Mouse (Mus musculus) urinary bladder, postnatal 10 days (tissue): ENCODE results near the gene Pgap3.
A peak's percentile ranks its signal among the peaks of the same experiment; 100 is the strongest.
"Not testable (repeated sequence)": the region's sequence is repeated elsewhere in the genome, so short reads cannot be mapped to it uniquely, and the experiment has no call there.

Source experiments
- DNase-seq: peaks from one replicate; pipeline ENCODE4 v3.0.0; 2022; ENCODE audit warnings: low spot score

Pgap3 gene

DNA sequence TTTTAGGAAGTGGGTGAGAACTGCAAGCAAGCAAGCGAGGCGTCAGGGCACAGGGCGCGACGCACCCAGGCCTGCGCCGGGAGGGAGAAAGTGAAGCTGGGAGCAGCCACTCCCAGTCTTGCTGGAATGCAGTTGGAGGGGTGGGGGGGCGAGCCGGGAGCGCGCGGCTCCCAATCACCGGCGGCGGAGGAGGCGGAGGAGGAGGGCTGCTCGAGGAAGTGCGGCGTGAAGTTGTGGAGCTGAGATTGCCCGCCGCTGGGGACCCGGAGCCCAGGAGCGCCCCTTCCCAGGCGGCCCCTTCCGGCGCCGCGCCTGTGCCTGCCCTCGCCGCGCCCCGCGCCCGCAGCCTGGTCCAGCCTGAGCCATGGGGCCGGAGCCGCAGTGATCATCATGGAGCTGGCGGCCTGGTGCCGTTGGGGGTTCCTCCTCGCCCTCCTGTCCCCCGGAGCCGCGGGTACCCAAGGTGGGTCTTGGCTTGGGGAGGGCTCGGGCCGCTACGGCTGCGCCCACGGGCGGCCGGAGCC is 12.0 kb upstream of the Pgap3 start, which contains the start of gene Erbb2:
TSS of gene Erbb2 (plus strand) at position 198 of the 524 bp plus-strand sequence.
- DNase-seq = peak; percentile 38

DNA sequence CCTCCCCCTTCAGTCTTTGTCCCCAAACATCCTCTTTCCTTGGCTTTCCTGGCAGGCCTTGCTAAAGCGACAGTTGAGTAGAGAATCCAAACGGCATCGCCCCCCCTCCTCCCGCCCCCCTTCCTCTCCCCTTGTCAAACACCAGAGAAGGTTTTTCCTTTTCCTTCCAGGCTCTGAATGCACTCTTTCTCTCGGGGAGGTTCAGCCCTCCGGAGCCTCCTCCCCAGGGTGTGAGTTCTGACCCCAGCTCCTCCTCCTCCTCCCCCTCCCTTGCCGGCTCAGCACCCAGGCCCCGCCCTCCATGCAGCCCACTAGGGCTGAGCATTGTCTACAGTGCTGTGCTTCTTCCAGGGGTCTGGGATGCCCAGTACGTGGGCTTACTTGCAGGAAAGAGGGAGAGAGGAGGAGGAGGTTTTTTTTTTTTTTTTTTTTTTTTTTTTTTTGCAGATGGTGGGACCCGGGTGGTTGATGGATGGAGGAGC is 9.1 kb upstream of the Pgap3 start:
- no peak for DNase-seq

DNA sequence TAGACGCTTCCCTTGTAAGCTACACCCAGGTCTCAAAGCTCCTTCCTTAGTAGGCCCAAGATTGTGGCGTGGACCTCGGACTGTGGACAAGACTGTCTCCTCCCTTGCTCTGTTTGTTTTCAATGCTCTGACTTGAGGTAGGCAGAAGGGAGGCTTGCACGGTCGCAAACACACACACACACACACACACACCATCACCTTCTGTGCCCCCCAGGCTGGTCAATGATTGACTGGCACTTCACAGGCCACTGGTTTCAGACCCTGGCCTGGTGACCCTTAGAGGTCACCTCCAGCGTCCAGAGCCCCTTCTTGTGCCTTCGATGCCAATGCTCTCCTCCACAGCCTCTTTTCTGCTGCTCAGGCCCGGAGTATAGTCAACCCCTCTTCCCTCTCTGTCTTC is 8.6 kb upstream of the Pgap3 start:
- DNase-seq = no peak

DNA sequence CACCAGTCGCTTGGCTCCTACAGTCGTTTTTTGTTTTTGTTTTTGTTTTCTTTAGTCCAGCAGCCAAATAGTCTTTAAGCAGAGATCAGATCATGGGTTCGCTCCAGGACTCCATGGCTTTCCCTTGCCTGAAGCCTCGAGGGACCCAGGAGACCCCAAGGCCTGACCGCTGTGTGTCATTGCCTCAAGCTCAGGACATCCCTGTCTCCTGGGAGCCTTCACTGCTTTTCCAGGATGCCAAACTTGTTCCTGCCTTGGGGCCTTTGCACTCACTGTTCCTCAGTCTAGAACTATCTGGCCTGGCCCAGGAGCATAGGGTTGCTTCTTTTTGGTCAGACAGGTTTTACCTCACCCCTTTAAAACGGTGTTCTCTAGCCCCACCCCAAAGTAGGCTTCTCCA is 6.3 kb upstream of the Pgap3 start:
- no peak for DNase-seq

DNA sequence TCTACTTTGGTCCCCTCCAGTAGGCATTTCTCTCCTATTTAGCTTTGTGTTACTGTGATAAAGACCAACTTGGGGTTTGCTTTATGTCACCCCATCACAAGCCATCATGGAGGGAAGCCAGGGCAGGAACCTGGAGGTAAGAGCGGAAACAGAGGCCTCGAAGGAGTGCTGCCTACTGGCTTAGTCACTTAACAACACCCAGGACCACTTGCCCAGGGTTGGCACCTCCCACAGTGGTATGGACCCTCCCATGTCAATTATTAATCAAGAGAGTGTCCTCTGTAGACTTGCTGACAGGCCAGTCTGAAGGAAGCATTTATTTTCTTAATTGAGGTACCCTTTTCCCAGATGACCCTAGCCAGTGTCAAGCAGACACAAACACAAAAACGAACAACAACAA is 526 bp upstream of the Pgap3 start:
- no peak for DNase-seq

DNA sequence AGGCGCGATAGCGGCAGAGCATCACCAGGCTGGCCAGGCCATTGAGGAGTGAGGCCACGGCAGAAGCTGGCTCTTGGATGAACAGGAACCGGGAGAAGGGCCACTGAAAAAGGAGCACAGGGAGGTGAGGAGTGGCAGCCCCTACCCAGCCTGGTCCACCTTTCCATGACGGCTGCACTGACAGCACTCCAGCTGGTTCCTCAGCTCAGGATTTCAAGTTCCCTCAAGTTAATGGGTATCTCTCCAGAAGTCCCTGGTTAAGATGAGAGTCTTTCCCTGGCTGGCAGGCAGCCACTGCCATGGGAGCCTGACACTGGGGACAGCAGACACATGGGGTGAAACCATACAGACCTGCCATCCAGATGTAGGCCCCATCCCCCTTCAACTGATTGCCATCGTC is 2.3 kb downstream of the Pgap3 start:
- no peak for DNase-seq

DNA sequence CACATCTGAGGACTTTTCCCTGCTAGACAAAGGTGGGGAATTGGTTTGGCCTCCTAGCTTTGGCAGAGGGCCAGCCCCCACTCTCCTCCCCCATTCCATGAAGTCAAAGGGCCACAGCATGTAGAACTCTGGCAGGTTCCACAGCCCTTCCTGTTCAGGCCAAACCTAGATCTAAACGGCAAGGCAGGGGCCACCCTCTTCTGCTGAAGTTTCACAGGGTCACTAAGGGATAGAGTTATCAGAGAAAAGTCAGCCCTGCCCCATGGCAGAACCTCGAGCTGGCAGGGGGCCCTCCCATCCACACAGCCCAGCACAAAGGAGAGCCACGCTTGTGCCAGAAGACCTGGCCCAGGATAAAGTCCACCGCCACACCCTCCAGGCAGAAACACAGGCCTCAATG is 5.2 kb downstream of the Pgap3 start:
- DNase-seq = no peak

DNA sequence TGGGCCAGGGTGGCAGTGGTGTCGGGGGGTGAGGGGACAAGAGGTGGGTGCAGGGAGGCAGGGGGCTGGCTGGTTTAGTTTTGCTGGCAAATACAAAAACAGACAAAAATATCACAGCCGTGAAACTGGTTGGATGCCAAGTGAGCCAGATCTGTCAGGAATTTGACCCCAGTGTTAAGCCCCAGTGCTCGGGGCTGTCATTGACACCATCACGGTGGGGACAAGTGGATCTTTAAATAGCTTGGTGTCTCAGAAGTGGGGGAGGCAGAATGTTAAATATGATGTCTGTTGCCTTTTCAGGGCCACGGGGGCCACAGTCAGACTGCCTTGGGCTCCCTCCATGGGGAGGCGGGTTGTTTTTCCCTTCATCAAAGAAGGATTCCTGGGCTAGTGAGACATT is 6.0 kb downstream of the Pgap3 start:
- no peak for DNase-seq

DNA sequence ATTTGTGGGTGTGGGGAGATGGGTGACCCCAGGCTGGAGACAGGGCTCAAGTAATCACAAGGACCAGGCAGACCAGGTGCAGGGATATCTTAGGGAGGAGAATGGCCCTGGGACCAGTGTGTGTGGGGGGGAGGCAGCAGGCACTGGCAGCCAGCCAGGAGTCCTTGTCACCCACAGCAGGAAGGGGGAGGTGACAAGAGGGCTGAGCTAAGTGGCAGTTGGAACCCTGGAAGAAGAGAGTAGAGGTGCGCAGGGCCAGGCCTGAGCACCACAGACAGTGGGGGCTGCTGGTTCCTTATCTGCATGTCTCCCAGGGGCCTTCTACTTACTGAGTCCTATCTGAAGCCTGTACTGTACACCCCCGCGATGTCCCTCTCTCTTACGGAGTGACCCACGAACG is 7.0 kb downstream of the Pgap3 start:
- DNase-seq = no peak

DNA sequence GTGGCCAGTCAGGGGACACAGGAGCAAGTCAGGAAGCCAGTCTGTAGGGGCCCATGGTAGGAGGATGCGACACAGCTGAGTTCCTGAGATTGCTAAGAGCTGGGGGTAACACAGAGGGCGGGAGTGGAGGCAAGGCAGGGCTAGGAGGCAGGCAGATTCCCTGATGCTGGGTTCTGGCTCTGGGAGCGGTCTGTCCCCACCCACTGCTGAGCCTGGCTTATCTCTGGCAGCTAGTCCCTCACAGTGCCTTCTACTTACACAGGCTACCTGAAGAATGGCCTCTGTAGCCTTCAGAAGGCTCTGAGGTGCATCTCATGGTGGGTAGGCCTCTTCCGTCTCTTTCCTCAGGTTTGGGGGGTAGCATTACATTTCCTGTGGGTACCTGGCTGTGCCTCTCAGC is 7.6 kb downstream of the Pgap3 start:
- no peak for DNase-seq

DNA sequence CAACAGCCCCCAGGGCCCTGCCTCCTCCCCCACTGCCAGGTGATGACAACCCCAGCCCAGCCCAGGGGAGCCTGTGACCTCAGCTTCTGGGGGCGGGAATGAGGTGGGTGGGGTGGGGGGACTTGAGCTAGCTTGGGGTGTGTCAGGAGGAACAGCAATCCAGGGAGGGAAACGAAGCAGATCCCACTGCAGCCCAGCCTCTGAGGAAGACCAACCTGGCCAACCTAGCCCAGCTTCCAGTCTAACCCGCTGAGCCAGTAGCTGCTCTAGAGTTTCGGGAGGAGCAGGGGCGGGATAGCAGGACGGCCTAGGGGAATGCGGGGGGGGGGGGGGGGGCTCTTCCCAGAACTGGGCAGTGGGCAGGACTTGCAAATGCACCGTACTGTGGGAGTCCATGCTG is 8.3 kb downstream of the Pgap3 start:
- no peak for DNase-seq

DNA sequence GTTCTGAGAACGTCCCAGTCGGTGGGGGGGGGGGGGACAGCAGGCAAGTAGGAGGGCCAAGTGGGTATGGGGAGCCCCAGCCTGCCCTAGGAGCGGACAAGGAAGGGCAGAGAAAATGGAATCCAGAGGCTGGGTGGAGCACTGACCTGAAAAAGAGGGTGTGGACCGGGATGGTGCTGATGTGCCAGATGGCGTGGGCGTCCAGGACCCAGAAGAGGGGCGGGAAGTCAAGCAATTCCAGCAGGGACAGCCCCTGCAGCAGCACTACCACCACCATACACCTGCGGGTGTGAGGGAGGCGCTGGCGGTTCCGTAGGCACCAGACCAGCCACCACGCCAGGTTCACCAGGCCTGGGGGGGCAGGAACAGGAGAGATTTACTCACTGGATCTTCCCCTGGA is 10.1 kb downstream of the Pgap3 start:
- DNase-seq = no peak

DNA sequence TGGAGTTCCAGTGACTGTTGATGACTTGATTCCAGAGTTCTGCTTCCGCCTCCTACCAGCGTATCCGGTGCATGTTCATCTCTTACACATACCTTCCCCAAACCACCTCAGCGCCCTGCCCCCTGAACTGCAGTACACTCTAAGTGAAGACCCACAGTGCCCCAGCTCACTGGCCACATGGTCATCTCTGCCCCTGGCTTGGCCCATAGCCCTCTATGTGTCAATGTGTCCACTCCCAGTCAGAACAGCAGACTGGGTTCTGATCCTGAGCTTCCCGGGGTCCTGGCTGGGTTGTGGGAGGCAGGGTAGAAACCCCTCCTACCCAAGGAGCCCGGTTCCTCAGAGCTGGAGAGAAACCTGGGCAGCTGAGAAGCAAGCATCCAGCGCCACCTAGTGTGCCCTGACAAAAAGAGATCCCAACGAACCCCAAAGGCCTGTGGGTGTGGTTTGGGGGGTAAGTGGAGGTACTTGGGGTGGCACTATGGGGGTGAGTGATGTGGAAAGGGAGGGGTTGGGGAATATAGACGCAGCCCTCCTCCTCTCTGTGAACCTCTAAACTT is 11.0 kb downstream of the Pgap3 start:
- no peak for DNase-seq

DNA sequence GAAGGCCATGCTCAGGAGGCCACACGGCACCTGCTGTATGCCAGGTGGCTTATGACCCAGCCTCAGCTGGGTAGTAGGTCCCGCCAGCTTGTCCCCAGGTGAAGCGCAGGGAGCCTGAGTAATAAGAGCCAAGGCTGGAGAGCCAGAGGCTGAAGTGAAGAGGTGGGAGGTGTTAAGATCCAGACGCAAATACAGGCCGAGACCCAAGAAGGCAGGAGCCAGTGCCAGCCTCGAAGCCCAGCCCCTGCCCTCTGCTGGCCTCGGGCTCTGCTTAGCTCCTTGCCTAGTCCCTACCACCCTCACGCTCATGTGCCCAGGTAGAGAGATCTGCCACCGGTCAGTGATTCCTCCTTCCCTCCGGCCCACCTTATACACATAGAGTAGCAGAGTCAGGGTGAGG is 12.0 kb downstream of the Pgap3 start:
- no peak for DNase-seq

DNA sequence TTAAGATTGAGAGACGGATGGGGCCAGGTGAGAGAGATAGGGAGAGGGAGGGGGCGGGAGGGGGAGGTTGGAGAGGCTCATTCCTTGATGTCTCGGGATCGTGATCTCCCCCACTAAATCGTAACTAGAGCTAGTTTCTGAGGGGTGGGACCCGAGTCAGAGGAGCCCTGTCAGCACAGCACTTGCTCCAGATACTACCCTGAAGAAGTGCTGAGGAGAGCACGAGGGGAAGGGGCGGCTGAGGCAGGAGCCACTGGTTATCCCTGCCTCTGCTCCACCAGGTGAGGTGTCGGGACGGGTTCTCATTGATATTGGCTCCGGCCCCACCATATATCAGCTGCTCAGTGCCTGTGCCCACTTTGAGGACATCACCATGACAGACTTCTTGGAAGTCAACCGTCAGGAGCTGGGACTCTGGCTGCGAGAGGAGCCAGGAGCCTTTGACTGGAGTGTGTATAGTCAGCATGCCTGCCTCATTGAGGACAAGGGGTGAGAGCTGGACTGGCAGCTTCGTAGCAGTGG is 13.2 kb downstream of the Pgap3 start:
- no peak for DNase-seq

DNA sequence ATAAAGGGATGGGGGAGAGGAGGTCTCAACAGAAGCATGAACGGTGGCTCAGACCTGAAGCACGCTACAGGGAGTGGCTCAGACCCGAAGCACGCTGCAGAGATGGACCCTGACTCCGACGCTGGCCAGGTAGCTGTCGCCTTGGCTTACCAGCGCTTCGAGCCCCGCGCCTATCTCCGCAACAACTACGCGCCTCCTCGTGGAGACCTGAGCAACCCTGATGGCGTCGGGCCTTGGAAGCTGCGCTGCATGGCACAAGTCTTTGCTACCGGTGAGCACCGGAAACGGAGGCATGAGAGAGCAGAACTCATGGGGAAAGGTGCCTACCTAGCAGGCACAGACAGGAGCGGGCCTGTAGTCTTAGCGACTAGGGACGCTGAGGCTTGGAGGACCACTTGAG is 13.7 kb downstream of the Pgap3 start:
- no peak for DNase-seq

DNA sequence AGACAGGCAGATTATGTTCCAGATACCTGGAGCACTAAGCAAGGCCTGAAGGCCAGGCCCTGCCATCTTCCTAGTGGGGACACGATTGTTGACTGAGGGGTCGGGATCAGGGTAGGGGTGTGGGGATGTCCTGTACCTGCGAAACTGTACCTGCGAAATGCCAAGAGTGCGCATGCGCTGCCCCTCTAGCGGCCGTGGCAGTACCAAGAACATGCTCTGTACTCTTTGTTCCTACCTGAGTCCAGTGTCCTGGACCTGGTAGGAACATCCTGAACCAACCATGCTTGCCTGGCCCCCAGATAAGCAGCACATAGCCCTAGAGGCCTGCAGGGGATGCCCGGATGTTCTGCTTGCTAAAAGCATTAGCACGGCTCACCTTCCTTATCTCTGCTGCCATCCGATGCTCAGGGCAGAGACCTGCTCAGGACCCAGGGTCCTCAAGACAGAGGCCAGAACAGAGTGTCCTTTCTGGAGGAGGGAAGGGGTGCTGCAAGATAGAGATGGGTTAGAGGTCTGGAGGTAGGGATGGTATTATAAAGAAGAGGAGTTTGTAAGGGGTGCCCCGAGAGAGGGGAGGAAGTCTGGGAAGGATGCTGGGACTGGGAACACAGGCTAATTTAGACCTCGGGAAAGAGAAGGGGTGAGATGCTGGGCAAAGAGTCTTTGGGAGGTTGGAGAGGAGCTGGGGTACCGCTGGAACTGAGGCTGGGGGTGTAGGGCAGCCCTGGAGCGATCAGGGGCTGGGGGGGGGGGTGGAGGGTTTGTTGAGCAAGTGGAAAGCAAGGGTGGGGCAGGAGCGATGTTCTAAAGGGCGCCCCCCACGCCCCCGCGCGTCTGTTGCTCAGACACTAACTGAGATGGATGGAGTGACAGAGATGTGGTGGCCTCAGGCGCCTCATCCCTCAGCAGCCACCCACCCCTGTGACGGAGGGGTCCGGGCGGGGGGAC is 14.4 kb downstream of the Pgap3 start, which contains the start of gene Pnmt:
TSS of gene Pnmt (plus strand) at position 813 of the 948 bp plus-strand sequence.
- no peak for DNase-seq

DNA sequence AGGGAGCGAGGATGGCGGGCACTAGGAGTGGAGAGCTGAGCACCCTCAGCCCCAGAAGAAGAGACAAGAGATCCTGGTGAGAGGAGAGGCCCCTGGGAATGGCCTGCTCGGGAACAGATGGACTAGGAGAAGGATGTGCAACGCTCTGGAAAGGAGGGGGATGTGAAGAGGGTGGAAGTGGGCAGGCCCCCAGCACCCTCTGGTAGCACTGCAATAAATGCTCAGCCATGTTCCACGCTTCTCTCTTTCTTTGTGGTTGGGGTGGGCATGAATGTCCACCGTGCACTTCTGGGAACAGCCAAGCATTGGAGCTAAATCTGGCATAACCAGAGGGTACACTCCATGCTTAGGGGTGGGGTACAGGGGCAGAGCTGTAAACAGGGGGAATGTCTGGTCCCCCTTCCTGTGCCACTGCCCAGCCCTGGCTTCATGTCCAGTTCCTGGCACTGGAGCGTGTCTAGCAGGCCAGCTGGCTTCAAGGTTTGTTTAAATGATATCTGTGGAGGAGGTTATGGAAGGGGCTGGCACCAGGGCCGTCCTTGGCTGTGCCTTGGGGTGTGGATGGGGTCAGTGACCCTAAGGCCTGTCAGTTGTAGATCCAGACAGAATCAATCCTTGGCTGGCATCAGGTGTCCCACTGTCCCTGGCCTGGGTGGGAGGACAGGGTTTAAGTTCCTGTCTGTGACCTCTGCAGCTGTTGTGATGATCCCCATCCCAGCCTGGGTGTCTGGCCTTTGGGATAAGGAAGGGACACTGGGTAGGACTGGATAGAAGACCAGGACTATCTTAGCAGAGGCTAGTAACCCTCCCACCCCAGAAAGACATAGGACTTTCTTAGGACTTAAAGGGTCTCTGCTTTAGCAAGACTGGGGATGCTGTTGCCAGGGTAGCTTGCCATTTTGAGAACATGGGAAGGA is 15.3 kb downstream of the Pgap3 start:
- DNase-seq = no peak

DNA sequence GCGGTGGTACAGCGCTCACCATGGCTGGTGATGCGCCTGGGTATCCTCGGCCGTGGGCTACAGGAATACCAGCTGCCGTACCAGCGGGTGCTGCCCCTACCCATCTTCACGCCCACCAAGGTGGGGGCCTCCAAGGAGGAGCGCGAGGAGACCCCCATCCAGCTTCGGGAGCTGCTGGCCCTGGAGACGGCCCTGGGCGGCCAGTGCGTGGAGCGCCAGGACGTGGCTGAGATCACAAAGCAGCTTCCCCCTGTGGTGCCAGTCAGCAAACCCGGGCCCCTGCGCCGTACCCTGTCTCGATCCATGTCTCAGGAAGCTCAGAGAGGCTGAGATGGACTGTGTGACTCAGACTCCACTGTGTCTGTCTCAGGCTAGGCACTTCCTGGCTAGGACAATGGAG is 16.1 kb downstream of the Pgap3 start:
- no peak for DNase-seq

DNA sequence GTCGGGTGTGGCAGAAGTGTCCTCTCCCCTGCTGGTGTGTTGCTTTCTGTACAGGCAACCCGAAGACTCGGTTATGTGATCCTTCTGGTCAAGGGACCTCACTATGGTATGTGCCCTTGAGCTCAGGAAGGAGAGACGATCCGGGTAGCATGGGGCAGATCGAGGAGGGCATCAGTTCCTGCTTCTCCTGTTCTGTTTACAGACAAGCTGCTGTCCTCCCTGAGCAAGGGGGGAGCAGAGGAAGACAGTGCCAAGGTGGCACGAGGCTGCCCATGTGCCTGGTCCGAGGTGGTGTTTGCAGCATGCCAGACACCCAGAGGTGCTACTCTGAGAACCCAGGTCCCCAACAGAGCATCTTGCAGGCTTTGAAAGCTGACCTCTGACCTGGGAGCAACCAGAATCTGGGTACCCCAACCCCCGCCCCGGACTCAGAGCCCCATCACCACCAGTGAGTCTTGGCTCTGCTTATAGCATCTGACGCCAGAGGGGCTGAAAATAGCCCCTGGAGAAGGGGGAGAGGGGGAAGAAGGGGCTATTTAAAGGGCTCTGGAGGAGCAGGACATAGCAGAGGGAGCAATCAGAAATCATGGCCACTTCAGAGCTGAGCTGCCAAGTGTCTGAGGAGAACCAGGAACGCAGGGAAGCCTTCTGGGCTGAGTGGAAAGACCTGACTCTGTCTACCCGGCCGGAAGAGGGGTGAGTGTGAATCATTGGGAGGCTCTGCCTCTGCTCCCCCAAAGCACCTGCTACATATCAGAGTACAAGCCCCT is 16.8 kb downstream of the Pgap3 start, which contains the start of gene Tcap:
TSS of gene Tcap (plus strand) at position 551 of the 770 bp plus-strand sequence.
- no peak for DNase-seq

DNA sequence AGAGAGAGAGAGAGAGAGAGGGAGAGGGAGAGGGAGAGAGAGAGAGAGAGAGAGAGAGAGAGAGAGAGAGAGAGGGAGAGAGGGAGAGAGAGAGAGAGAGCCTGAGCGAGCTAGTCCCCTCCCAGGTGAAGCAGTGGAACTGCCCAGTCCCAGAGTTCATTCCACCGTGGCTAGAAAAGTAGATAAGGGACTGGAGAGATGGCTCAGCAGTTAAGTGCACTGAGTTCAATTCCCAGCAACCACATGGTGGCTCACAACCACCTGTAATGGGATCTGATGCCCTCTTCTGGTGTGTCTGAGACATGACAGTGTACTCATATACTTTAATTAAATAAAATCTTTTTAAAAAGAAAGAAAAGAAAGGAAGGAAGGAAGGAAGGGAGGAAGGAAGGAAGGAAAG is 17.9 kb downstream of the Pgap3 start:
- DNase-seq = not testable (repeated sequence)
